Mouse (Mus musculus): ENCODE measurements around the gene Slc15a1. TPM values are rescaled to one million over a fixed set of nuclear protein-coding genes. Genes with fewer than 3 reads are reported as not detected.

The Slc15a1 gene
- polyA plus RNA-seq, 1 experiment from 2014 or later = not detected

DNA sequence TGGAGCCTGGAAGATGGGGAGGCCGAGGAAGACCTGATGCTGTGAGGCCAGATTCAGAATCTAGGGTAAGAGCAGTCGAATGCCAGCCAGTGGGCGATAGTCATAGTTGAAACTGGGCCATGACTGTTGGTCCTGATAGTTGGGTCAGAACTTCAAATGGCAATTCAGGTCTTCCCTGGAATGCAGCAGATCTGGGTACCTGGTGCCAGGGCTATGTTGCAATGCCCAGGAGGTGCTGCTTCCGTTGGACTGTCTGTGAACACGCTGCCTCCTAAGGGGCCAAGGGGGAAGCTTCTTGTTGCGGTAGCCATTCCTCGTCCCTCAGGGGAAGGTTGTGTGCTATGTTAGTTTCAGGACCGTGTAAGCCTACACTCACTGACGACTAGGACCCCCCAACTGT, 25.8 kb upstream of the Slc15a1 start:
- H3K4me2 ChIP-seq = no peak overlapping the region
- no peak for DNase-seq (ENCODE audit: low spot score)
- no peak overlapping the region for H3K4me3 ChIP-seq (ENCODE audit: low read depth, low read length)
- H3K36me3 ChIP-seq (ENCODE audit: control insufficient read depth, insufficient read depth, low read length) = no peaks in the 10 kb centered on the region
- H3K4me1 ChIP-seq (replicated peaks; ENCODE audit: control insufficient read depth, insufficient read depth, low read length) = no peaks in the 10 kb centered on the region
- no peak for ATAC-seq (replicated peaks; ENCODE audit: low FRiP score)
- no peak overlapping the region for H3K27ac ChIP-seq (ENCODE audit: low read depth, low read length)
- WGBS = 80% methylated on average over 9 of the region's 9 CpGs
- H3K9ac ChIP-seq (ENCODE audit: low read depth, low read length) = no peak overlapping the region
- no peaks in the 10 kb centered on the region; the same call in 1 of the 2 replicates for H3K27me3 ChIP-seq (replicated peaks; ENCODE audit: control insufficient read depth, insufficient read depth, low read length)
- no peaks in the 10 kb centered on the region for H3K9me3 ChIP-seq (ENCODE audit: control insufficient read depth, low read length)

DNA sequence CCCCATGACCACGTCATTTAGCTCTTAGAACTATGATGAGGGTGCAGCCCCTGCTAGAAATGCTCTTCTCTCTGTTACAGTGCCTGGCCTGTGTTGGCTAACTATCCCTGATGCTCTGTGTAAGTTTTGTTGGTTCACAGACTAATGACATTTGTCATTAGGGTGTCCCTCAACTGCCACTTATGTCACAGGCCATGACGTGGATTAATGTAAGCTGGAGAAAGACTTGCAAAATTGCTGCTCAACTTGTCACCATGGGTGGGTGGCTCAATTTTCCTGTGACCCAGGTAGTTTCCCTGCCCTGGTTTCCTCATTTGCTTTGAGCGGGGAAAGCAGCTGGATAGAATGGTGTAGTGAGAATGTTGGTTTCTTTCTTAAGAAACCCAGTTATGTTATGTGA, 22.8 kb upstream of the Slc15a1 start:
- Histone ChIP-seq H3K4me3 (ENCODE audit: low read depth, low read length) (no peak overlapping the region), H3K4me1 (replicated peaks; ENCODE audit: control insufficient read depth, insufficient read depth, low read length) (no peaks in the 10 kb centered on the region), H3K9ac (ENCODE audit: low read depth, low read length) (no peak overlapping the region), H3K27ac (ENCODE audit: low read depth, low read length) (no peak overlapping the region), H3K9me3 (ENCODE audit: control insufficient read depth, low read length) (no peaks in the 10 kb centered on the region), H3K4me2 (no peak overlapping the region), H3K27me3 (replicated peaks; ENCODE audit: control insufficient read depth, insufficient read depth, low read length) (no peaks in the 10 kb centered on the region; the same call in 1 of the 2 replicates), H3K36me3 (ENCODE audit: control insufficient read depth, insufficient read depth, low read length) (no peaks in the 10 kb centered on the region)
- WGBS = 72% methylated on average over 3 of the region's 3 CpGs
- no peak for DNase-seq (ENCODE audit: low spot score)
- ATAC-seq (replicated peaks; ENCODE audit: low FRiP score) = no peak

DNA sequence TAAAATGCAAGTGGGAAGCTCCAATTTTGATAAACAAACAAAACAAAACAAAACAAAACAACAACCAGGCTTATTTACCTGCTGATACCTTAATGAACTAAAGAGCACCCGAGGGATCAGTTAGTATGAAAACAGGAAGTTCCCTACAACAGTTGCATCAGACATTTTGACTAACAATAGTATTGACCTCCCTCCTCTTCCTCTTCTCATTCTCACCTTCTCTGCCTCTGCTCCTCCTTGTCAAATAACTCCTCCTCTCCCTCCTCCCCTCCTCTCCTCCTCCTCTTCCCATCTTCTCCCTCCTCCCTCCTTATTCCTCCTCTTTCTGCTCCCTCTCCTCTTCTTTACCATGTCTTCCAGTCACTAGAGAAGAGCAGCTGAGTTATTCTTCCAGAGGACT, 22.1 kb upstream of the Slc15a1 start:
- Histone ChIP-seq H3K27ac (ENCODE audit: low read depth, low read length) (no peak overlapping the region), H3K4me3 (ENCODE audit: low read depth, low read length) (no peak overlapping the region), H3K36me3 (ENCODE audit: control insufficient read depth, insufficient read depth, low read length) (no peaks in the 10 kb centered on the region), H3K4me1 (replicated peaks; ENCODE audit: control insufficient read depth, insufficient read depth, low read length) (no peaks in the 10 kb centered on the region), H3K4me2 (no peak overlapping the region), H3K27me3 (replicated peaks; ENCODE audit: control insufficient read depth, insufficient read depth, low read length) (no peaks in the 10 kb centered on the region; the same call in 1 of the 2 replicates), H3K9me3 (ENCODE audit: control insufficient read depth, low read length) (no peaks in the 10 kb centered on the region), H3K9ac (ENCODE audit: low read depth, low read length) (no peak overlapping the region)
- DNase-seq (ENCODE audit: low spot score) (no peak), ATAC-seq (replicated peaks; ENCODE audit: low FRiP score) (no peak)
- WGBS = 50% methylated on average over 1 of the region's 1 CpGs

DNA sequence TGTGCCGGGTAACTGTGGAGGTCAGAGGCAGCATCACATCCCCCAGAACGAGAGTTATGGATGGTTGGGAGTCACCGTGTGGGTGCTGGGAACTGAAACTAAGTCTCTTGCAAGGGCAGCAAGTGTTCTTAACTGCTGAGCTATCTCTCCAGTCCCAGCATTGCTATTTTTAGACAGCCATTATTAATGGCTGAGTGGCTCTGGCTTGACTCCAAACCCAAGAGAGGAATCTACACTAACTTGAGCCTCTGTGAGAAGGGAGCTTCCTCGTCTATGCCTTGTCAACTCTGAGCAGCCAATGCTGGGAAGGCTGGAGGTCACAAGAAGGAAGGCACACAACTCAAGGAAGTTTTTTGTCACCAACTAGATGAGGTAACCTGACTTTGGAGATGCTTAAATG, 16.7 kb upstream of the Slc15a1 start:
- H3K9ac ChIP-seq (ENCODE audit: low read depth, low read length) = no peak overlapping the region
- no peak overlapping the region for H3K4me2 ChIP-seq
- WGBS = 70% methylated on average over 4 of the region's 4 CpGs
- ATAC-seq (replicated peaks; ENCODE audit: low FRiP score) (no peak), DNase-seq (ENCODE audit: low spot score) (no peak)
- no peaks in the 10 kb centered on the region for H3K4me1 ChIP-seq (replicated peaks; ENCODE audit: control insufficient read depth, insufficient read depth, low read length)
- no peak overlapping the region for H3K4me3 ChIP-seq (ENCODE audit: low read depth, low read length)
- H3K9me3 ChIP-seq (ENCODE audit: control insufficient read depth, low read length) = no peaks in the 10 kb centered on the region
- H3K36me3 ChIP-seq (ENCODE audit: control insufficient read depth, insufficient read depth, low read length) = no peaks in the 10 kb centered on the region
- H3K27me3 ChIP-seq (replicated peaks; ENCODE audit: control insufficient read depth, insufficient read depth, low read length) = no peaks in the 10 kb centered on the region
- H3K27ac ChIP-seq (ENCODE audit: low read depth, low read length) = no peak overlapping the region

DNA sequence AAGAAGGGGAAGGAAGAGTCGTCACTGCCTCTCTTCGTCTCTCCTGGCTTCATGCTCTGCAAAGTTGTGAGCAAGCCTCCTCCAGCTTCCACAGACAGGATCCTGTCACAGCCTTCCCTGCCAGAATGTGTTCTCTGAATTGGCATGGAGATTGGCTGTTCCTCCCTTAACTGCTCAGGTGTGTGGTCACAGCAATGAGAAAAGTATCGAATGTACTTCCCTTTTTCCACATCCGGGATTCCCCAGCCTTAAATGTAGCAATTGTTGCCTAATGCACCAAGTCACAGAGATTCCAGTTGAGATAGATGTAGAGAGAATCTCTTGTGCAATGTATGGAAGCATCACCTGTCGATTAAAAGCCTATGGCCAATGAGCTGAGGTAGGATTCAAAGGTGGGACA, 11.8 kb upstream of the Slc15a1 start:
- no peaks in the 10 kb centered on the region for H3K9me3 ChIP-seq (ENCODE audit: control insufficient read depth, low read length)
- no peaks in the 10 kb centered on the region for H3K4me1 ChIP-seq (replicated peaks; ENCODE audit: control insufficient read depth, insufficient read depth, low read length)
- no peaks in the 10 kb centered on the region for H3K36me3 ChIP-seq (ENCODE audit: control insufficient read depth, insufficient read depth, low read length)
- no peak overlapping the region for H3K9ac ChIP-seq (ENCODE audit: low read depth, low read length)
- 64% methylated on average over 5 of the region's 5 CpGs for WGBS
- H3K4me3 ChIP-seq (ENCODE audit: low read depth, low read length) = no peak overlapping the region
- no peak for DNase-seq (ENCODE audit: low spot score)
- no peaks in the 10 kb centered on the region for H3K27me3 ChIP-seq (replicated peaks; ENCODE audit: control insufficient read depth, insufficient read depth, low read length)
- no peak overlapping the region for H3K4me2 ChIP-seq
- ATAC-seq (replicated peaks; ENCODE audit: low FRiP score) = no peak
- no peak overlapping the region for H3K27ac ChIP-seq (ENCODE audit: low read depth, low read length)

DNA sequence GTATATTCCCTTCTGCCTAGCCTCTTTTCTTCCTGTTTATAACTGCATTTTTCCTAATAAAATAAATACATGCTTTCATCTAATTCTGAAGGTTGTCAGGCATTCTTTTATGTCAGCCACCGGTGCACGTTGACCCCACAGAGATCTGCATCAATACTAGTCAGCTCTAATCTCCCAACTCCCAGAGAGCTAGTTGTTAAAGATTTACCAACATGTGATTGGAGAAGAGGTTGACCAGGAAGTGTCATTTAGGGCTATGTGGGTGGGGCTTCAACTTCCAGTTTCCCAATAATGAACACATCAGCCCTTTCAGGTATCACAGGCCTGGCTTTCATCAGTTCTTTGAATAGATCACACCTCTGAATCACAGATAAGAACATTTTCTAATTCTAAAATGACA, 3.9 kb upstream of the Slc15a1 start:
- no peak; the same call in 1 of the 2 replicates for ATAC-seq (replicated peaks; ENCODE audit: low FRiP score)

DNA sequence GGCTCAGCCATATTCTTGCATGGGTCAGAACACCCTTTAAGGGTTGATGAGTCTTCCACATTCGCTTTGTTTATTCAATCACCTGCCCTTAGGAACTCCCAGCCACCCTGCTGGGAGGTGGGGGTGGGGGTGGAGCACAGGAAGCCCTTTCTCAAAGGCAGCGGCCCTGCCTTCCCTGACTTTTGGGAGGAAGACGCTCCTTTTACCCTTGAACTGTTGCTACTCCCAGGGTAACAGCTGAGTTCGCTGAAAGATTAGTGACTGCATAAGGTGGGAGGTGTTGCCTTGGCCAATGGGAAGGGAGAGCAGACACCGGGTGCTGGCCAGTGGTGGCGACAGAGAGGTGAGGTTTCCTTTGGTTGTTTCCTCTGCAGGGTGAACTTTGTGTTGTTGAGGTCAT, 1.3 kb upstream of the Slc15a1 start:
- WGBS = 10% methylated on average over 6 of the region's 6 CpGs
- no peaks in the 10 kb centered on the region for H3K9me3 ChIP-seq (ENCODE audit: control insufficient read depth, low read length)
- no peak overlapping the region for H3K27ac ChIP-seq (ENCODE audit: low read depth, low read length)
- no peak overlapping the region for H3K4me3 ChIP-seq (ENCODE audit: low read depth, low read length)
- no peak overlapping the region for H3K9ac ChIP-seq (ENCODE audit: low read depth, low read length)
- DNase-seq (ENCODE audit: low spot score) = no peak
- H3K4me2 ChIP-seq = no peak overlapping the region
- no peaks in the 10 kb centered on the region for H3K36me3 ChIP-seq (ENCODE audit: control insufficient read depth, insufficient read depth, low read length)
- H3K4me1 ChIP-seq (replicated peaks; ENCODE audit: control insufficient read depth, insufficient read depth, low read length) = no peaks in the 10 kb centered on the region
- H3K27me3 ChIP-seq (replicated peaks; ENCODE audit: control insufficient read depth, insufficient read depth, low read length) = peaks cover 37% of the 10 kb centered on the region
- no peak for ATAC-seq (replicated peaks; ENCODE audit: low FRiP score)

More for the DNA sequence above, 3.9 kb upstream of the Slc15a1 start:
- H3K9me3 ChIP-seq (ENCODE audit: control insufficient read depth, low read length) = no peaks in the 10 kb centered on the region
- no peaks in the 10 kb centered on the region for H3K36me3 ChIP-seq (ENCODE audit: control insufficient read depth, insufficient read depth, low read length)
- H3K4me3 ChIP-seq (ENCODE audit: low read depth, low read length) = no peak overlapping the region
- H3K27ac ChIP-seq (ENCODE audit: low read depth, low read length) = no peak overlapping the region
- H3K9ac ChIP-seq (ENCODE audit: low read depth, low read length) = no peak overlapping the region
- H3K4me1 ChIP-seq (replicated peaks; ENCODE audit: control insufficient read depth, insufficient read depth, low read length) = no peaks in the 10 kb centered on the region
- H3K27me3 ChIP-seq (replicated peaks; ENCODE audit: control insufficient read depth, insufficient read depth, low read length) = peaks cover 35% of the 10 kb centered on the region
- 74% methylated on average over 2 of the region's 2 CpGs for WGBS
- DNase-seq (ENCODE audit: low spot score) = no peak
- H3K4me2 ChIP-seq = no peak overlapping the region

DNA sequence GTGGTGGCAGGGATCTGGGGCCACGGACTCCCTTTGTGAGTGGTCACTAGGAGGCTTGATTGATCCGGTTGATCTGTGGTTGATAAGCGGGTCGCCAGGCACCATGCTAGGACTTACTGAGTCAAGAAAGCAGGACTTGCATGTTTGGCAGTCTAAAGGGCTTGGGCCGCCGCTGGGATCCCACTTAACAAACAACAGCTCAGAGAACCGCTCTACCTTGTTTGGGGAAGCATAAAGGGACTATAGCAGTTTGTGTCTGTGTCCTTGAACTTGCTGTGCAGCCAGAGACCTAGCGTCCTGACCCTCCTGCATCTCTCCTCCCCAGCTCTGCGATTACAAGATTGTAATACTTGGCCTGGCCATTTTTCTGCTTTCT, 421 bp upstream of the Slc15a1 start:
- H3K4me1 ChIP-seq (replicated peaks; ENCODE audit: control insufficient read depth, insufficient read depth, low read length) = no peaks in the 10 kb centered on the region
- DNase-seq (ENCODE audit: low spot score) (no peak), ATAC-seq (replicated peaks; ENCODE audit: low FRiP score) (no peak)
- H3K9me3 ChIP-seq (ENCODE audit: control insufficient read depth, low read length) = no peaks in the 10 kb centered on the region
- H3K4me3 ChIP-seq (ENCODE audit: low read depth, low read length) = no peak overlapping the region
- 23% methylated on average over 9 of the region's 9 CpGs for WGBS
- H3K27ac ChIP-seq (ENCODE audit: low read depth, low read length) = no peak overlapping the region
- H3K9ac ChIP-seq (ENCODE audit: low read depth, low read length) = no peak overlapping the region
- peaks cover 37% of the 10 kb centered on the region for H3K27me3 ChIP-seq (replicated peaks; ENCODE audit: control insufficient read depth, insufficient read depth, low read length)
- H3K36me3 ChIP-seq (ENCODE audit: control insufficient read depth, insufficient read depth, low read length) = no peaks in the 10 kb centered on the region
- H3K4me2 ChIP-seq = peak overlapping the region; percentile 52

DNA sequence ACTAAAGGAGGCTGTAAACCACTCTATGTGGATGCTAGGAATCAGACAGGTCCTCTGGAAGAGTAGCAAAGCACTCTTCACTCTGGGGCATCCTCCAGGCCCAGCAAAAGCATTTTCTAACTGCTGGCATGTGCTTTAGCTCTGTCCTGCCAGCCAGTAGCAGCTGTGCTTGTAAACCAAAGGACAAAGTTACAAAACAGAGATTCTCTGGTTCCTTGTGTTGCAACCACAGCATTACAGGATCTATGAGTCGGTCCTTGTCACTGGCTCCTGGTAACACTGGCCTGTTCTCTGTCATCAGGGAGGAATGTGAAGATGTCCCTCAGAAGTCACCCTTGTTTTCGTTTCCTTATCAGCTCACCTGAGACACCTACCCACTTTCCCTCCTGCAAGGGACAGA, 4.5 kb downstream of the Slc15a1 start:
- no peak overlapping the region for H3K27ac ChIP-seq (ENCODE audit: low read depth, low read length)
- no peaks in the 10 kb centered on the region for H3K36me3 ChIP-seq (ENCODE audit: control insufficient read depth, insufficient read depth, low read length)
- 54% methylated on average over 2 of the region's 2 CpGs for WGBS
- peaks cover 18% of the 10 kb centered on the region for H3K27me3 ChIP-seq (replicated peaks; ENCODE audit: control insufficient read depth, insufficient read depth, low read length)
- H3K4me1 ChIP-seq (replicated peaks; ENCODE audit: control insufficient read depth, insufficient read depth, low read length) = no peaks in the 10 kb centered on the region
- DNase-seq (ENCODE audit: low spot score) = no peak
- H3K4me2 ChIP-seq = no peak overlapping the region
- no peak overlapping the region for H3K4me3 ChIP-seq (ENCODE audit: low read depth, low read length)
- H3K9ac ChIP-seq (ENCODE audit: low read depth, low read length) = no peak overlapping the region
- H3K9me3 ChIP-seq (ENCODE audit: control insufficient read depth, low read length) = no peaks in the 10 kb centered on the region
- ATAC-seq (replicated peaks; ENCODE audit: low FRiP score) = no peak
